Mouse (Mus musculus): ENCODE results near the gene Fbxo28.

The Fbxo28 gene

DNA sequence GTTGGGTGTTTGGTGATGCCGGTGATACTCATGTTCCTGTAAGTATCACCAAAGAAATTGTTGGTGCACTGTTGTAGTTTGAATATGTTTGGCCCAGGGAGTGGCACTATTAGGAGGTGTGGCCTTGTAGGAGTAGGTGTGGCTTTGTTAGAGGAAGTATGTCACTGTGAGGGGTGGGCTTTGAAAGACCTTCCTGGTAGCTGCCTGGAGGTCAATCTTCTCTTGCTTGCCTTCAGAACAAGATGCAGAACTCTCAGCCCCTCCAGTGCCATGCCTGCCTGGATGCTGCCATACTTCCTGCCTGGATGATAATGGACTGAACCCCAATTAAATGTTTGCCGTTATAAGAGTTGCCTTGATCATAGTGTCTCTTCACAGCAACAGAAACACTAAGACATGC lies 56.6 kb downstream of the Fbxo28 start:
- no peak for DNase-seq

DNA sequence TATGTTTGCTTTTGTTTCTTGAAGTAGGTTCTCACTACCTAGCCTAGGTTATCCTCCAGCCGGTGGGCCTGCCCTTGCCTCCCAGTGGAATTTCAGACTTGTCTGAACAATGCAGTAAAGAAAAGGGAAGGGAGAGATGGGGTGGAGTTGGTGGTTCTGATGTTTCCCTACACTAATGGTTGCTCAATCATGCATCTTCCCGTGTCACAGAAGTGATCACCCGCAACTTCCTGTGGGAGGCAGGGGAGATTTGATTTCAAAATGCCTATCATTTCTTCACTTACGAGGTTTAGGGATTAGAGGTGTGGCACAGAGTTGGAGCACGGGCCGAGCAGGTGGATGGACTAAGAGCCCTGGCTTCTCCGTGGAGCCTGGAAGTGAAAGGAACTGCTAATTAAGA lies 58.2 kb downstream of the Fbxo28 start:
- peak in 1 of 2 experiments; percentile 9 for DNase-seq

DNA sequence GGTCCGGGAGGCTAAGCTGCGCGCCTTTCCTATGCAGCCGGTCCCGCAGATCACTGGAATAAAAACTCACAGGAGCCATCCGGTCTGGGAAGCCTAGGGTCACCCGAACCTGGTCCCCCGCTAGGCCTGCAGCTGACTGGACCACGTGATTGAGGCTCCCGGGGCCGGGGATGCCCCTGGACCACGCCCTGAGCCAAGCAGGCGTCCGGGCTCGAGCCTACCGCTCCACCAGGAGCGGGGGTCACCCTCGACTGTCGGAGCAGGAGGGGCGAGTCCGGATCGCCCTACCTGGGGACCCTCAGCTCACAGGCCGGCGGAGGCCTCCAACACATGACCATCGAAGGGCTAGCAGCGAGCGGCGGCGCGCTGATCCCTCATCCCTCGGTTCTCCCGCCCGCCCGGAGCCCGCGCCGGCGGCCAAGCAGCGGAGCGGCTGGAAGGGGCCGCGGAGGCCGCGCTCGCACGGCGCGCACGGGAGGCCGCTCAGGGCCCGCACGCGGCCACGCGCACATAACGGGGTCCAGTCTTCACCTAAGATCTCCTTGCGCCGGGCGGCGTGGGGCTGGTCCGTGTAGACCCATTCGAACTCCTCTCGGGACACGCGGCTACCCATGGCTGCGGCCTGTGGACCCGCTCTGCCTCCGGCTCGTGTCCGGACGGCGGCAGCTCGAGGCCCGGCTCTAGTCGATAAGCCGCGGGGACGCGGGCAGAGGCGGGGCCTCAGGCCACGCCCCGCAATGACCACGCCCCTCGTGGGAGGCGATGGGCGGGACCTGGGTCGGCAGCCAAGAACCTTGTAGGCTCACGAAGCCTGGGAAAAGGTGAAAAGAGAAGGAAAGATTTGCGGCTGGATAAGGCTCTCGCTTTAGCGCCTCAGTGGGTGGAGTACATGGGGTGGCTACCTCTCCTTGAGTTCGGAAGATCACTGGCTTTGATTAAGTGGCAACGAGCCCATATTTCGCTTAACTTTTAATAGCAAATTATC lies 59.0 kb downstream of the Fbxo28 start, which contains the start of gene Degs1:
Gene Degs1, minus strand, starts transcription at position 714 of the 985 bp plus-strand sequence.
- DNase-seq = peak; percentile 93 to 99

DNA sequence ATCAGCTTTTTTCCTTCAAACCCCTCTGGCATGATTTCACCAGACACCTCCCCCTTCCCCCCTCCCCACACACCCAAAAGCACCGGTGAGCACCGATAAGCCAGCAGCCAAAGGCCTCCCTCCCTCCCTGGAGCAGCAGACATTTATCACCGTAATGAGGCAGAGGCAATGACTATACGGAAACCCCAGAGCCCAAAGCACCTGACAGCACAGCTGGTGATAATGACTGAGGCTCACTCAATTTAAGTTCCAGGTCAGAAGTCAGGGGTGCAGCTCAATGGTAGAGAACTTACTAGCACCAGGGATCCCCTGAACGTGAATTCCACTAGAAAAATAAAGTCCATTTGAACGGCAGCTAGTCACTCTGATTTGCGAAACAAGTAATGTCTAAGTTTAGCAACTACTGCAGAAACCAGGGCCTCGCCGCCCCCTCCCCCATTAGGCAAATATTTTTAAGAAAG lies 60.1 kb downstream of the Fbxo28 start:
- DNase-seq = peak in 1 of 2 experiments; percentile 7

DNA sequence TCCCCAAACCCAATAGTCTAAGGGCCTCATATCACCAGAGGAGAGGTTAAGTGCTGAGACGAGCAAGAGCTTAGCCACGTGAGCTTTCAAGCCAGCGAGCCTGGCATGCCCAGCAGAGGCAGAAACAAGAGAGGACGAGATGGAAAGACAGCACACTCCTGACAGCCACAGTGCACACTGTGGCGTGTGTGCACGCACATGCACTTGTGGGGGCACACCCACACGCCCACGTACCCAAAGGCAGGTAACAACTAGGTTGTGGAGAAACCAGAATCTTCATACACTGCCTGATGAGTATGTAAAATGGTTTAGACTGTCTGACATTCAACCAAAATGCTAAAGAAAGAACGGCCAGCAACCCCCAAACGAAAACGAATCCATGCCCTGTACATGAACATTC lies 60.9 kb downstream of the Fbxo28 start:
- DNase-seq = no peak

DNA sequence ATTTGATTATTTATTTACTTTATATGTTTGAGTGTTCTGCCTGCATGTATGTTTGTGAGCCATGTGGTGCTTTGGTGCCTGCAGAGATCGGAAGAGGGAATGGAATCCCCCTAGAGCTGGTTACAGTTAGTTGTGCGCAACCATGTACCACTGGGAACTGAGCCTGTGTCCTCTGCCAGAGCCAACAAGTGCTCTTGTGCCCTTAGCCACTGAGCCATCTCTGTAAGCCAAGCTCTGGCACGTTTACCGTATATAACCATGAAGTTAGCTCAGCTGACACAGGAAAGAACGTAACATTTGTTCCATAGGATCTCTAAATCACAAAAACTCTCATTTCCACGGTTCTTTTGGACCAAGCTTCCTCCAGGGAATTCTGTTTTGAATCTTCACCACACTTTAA lies 61.4 kb downstream of the Fbxo28 start:
- DNase-seq = no peak

DNA sequence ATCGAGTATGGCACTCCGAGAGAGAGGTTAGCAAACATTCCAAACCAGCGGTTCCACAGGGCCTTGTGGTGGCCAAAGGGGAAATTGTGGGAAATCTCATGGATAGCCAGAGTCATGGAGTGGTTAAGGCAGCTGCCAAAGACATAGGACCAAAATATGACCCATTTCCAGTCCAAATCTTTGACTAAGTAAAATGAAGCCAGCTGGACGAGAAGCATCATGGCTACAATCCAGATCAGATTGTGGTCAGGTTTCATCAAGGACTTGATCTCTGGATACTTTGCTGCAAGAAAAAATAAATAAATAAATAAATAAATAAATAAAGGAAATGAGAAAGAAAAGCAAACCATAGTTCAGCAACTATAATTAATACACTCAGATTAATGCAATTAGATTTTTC lies 62.0 kb downstream of the Fbxo28 start:
- no peak for DNase-seq

DNA sequence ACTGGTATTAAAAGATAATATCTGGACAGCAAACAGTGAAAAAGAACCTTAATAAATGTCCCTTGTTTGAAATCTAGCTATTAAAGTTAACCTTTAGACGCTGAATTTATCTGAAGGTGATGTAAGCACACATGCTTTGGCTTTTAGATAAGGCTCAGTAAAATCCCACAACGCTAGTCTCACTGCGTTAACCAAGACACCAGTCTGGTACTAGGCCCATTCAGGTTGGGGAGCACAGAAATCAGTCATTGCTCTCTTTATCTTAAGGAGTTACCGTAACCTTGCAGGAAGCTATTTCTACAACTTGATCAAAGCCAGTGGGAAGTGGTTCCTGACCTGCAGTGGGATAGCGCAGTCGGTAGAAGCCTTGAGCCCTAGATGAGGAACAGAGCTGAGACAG lies 66.3 kb downstream of the Fbxo28 start:
- no peak for DNase-seq

DNA sequence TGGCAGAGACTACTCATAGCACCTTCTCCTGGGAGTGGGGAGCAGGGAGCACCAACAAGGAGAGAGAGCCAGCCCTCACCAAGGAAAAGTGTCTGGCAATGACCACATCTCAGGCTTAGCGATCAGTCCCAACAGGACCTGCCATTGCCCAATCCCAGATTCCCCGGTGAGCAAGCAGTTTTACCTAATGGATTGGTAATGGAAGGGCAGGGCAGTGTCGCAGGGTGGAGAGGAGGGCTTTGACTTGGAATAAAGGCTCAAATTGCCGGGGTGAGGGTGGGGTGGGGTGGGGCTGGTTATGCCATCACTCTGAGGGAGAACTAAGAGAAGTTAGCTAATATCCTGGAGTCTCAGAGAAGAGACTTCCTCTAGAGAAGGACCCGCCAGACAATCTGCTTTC lies 69.8 kb downstream of the Fbxo28 start:
- no peak for DNase-seq

DNA sequence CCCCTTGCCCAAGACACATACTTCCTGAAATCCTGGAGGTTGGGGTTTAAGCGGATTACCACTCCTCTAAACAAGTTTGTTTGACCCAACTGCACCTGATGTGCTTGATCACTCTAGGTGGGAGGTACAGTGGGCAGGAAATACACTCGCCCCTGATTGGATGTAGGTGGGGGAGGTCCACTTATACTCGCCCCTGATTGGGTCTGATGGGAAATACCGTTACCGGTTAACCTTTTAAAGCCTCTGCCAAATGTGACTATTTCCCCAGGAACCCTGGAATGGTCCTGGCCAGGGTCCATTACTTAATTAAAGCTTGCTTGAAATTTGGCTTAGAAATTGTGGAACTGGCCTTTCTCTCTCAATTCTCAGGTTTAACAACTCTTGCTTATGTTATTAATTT lies 70.3 kb downstream of the Fbxo28 start:
- no peak for DNase-seq

DNA sequence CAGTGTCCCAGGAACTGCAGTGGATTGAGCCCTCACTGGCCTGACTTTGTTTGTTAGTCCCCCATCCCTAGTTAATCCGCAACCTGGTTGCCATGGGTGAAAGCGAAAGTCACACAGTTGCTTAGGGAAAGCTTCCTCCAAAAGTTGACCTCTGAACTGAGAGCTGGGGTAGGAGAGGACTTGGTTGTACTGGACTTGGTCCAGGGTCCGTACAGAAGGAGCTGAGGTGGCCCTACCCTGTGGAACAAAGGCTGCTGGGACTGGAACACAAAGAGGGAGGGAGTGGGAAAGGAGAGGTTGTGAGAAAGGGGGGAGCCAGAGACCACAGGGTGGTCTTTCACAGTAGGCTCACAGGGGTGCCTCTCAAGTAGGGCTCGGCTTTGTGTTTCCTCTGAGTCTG lies 73.1 kb downstream of the Fbxo28 start:
- DNase-seq = no peak

DNA sequence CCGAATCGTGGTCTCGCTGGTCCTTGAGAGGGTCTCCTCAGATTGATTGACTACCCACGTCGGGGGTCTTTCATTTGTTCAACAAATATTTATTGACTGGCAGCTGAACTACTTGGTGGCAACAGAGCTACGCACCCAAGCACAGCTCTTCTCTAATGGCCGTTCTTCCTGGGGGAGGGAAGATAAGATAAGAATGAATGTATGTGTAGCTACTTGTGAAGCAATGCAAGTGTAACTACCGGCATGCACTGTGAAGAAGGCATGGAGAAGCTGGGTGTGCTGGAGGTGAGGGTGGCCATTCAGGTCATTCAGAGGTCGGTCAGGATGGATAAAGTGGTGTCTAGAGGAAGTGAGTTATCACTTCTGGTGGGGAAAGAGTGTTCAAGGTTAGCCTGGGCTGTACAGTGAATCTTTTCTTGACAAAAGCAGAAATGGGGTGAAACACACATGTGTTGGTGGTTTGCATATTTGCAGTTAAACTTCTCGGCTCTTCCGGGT lies 75.4 kb downstream of the Fbxo28 start:
- no peak for DNase-seq
